Mouse (Mus musculus) kidney, postnatal 0 days (tissue): ENCODE data around the gene Mettl7a2. TPM values are rescaled to one million over a fixed set of nuclear protein-coding genes. Genes with fewer than 3 reads are reported as not detected.
"Not testable (repeated sequence)": the region's sequence is repeated elsewhere in the genome, so short reads cannot be mapped to it uniquely, and the experiment has no call there.

Experiments
- ATAC-seq: fragments of 200-750 bp; cut with Nextera tagmentation; replicated peaks from 2 replicates; pipeline ENCODE4 v1.8.0; 2017; ENCODE audit warnings: low read depth, moderate number of reproducible peaks, moderate TSS enrichment, moderate library complexity; ENCODE audit not compliant: low FRiP score
- DNase-seq: peaks from one replicate; pipeline ENCODE4 v3.0.0-alpha.2; 2016; ENCODE audit warnings: low spot score
- H3K27ac ChIP-seq: fragments of 300-500 bp; sonication (generic); 2 replicates; pipeline ENCODE4 v1.5.1; 2014; ENCODE audit warnings: mild to moderate bottlenecking
- H3K27me3 ChIP-seq: fragments of 300-500 bp; sonication (generic); 2 replicates; pipeline ENCODE4 v1.6.1; 2014; ENCODE audit warnings: low read length, mixed read lengths; ENCODE audit not compliant: insufficient read depth
- H3K36me3 ChIP-seq: fragments of 300-500 bp; sonication (generic); 2 replicates; pipeline ENCODE4 v1.6.1; 2014; ENCODE audit warnings: low read length, mixed read lengths; ENCODE audit not compliant: insufficient read depth
- H3K4me1 ChIP-seq: fragments of 300-500 bp; sonication (generic); replicated peaks from 2 replicates; pipeline ENCODE4 v1.6.1; 2014; ENCODE audit warnings: antibody characterized with exemption, low read length, mixed read lengths; ENCODE audit not compliant: insufficient read depth
- H3K4me2 ChIP-seq: fragments of 300-500 bp; sonication (generic); 2 replicates; pipeline ENCODE4 v1.6.1; 2014; ENCODE audit warnings: mild to moderate bottlenecking, low read length, moderate library complexity, mixed read lengths
- H3K4me3 ChIP-seq: fragments of 300-500 bp; sonication (generic); replicated peaks from 2 replicates; pipeline ENCODE4 v1.5.1; 2014; ENCODE audit warnings: low read depth, low read length
- H3K9ac ChIP-seq: fragments of 300-500 bp; sonication (generic); 2 replicates; pipeline ENCODE4 v1.6.1; 2014; ENCODE audit warnings: low read depth, low read length
- H3K9me3 ChIP-seq: fragments of 300-500 bp; sonication (generic); replicated peaks from 2 replicates; pipeline ENCODE4 v1.6.1; 2016; ENCODE audit warnings: low read length, inconsistent platforms, mixed read lengths
- CTCF ChIP-seq: IDR thresholded peaks from 2 replicates; pipeline ENCODE4 v1.5.1; 2016; ENCODE audit warnings: antibody characterized with exemption, low read depth, mild to moderate bottlenecking, moderate library complexity
- WGBS: fragments of 180-500 bp; shearing (Covaris S2); extraction: QIAGEN DNeasy Blood & Tissue Kit; methylation state at CpG from one replicate; pipeline ENCODE4 v1.1.7; 2014; 5-methylcytosine and 5-hydroxymethylcytosine counted together
- polyA plus RNA-seq: library from polyadenylated mRNA; unstranded; fragments of >200 nt; fragmentation: Nextera tagmentation; extraction: Ambion mirVana; gene quantifications from 2 replicates; pipeline ENCODE4 v1.2.1, GENCODE M21; 2015

Mettl7a2 gene
- polyA plus RNA-seq, 1 experiment from 2014 or later = 1.8 TPM

GRCm38 (mm10) chr15:100355876-100356275 is 2.9 kb downstream of the Mettl7a2 start:
- Histone ChIP-seq H3K4me3 (no peak overlapping the region), H3K4me2 (no peak overlapping the region), H3K9ac (no peak overlapping the region), H3K9me3 (no peaks in the 10 kb centered on the region), H3K27me3 (no peaks in the 10 kb centered on the region), H3K4me1 (no peaks in the 10 kb centered on the region), H3K36me3 (no peaks in the 10 kb centered on the region), H3K27ac (no peak overlapping the region)
- DNase-seq (no peak), ATAC-seq (no peak)
- 52% methylated on average over 5 of the region's 5 CpGs for WGBS
- no peak for TF ChIP-seq CTCF

- no peaks in the 10 kb centered on the region for H3K27me3 ChIP-seq
- H3K4me1 ChIP-seq = no peaks in the 10 kb centered on the region
- H3K36me3 ChIP-seq = no peaks in the 10 kb centered on the region
- no peak within 1 kb of the TSS for H3K27ac ChIP-seq
- H3K9me3 ChIP-seq = no peaks in the 10 kb centered on the region
- H3K4me2 ChIP-seq = no peak within 1 kb of the TSS
- TF ChIP-seq CTCF = no peak
- ATAC-seq (no peak), DNase-seq (no peak)
- no peak within 1 kb of the TSS for H3K4me3 ChIP-seq
- no peak within 1 kb of the TSS for H3K9ac ChIP-seq
- 62% methylated on average over 7 of the region's 7 CpGs for WGBS
Observed at GRCm38 (mm10) chr15:100364242-100364641, 11.2 kb downstream of the Mettl7a2 start, which contains the start of gene Higd1c. Gene Higd1c (plus strand): TSS chr15:100364542.

- 31% methylated on average over 9 of the region's 9 CpGs for WGBS
- H3K9me3 ChIP-seq, H3K4me2 ChIP-seq, DNase-seq, H3K9ac ChIP-seq, ATAC-seq, H3K4me3 ChIP-seq, H3K27ac ChIP-seq, H3K36me3 ChIP-seq, H3K4me1 ChIP-seq, H3K27me3 ChIP-seq: not testable (repeated sequence)
Observed at GRCm38 (mm10) chr15:100365967-100366366, 13.0 kb downstream of the Mettl7a2 start.

GRCm38 (mm10) chr15:100367119-100367518 is 14.1 kb downstream of the Mettl7a2 start:
- Histone ChIP-seq H3K36me3 (no peaks in the 10 kb centered on the region), H3K27me3 (no peaks in the 10 kb centered on the region), H3K9me3 (no peaks in the 10 kb centered on the region), H3K4me3 (no peak overlapping the region), H3K4me1 (no peaks in the 10 kb centered on the region), H3K27ac (no peak overlapping the region), H3K4me2 (no peak overlapping the region), H3K9ac (no peak overlapping the region)
- ATAC-seq (no peak), DNase-seq (no peak)
- WGBS = 52% methylated on average over 7 of the region's 7 CpGs
- TF ChIP-seq CTCF = no peak

- Histone ChIP-seq H3K9ac (no peak overlapping the region), H3K4me1 (no peaks in the 10 kb centered on the region), H3K4me3 (no peak overlapping the region), H3K27ac (no peak overlapping the region), H3K4me2 (no peak overlapping the region), H3K9me3 (no peaks in the 10 kb centered on the region), H3K36me3 (no peaks in the 10 kb centered on the region), H3K27me3 (no peaks in the 10 kb centered on the region)
- 29% methylated on average over 5 of the region's 5 CpGs for WGBS
- peak; percentile 78 for TF ChIP-seq CTCF
- no peak for ATAC-seq
- peak; percentile 76 for DNase-seq
Observed at GRCm38 (mm10) chr15:100375066-100375465, 22.1 kb downstream of the Mettl7a2 start.

- H3K4me1 ChIP-seq, ATAC-seq, H3K9ac ChIP-seq, H3K4me3 ChIP-seq, H3K27ac ChIP-seq, H3K4me2 ChIP-seq, H3K36me3 ChIP-seq, H3K9me3 ChIP-seq, H3K27me3 ChIP-seq, DNase-seq: not testable (repeated sequence)
- WGBS = 25% methylated on average over 3 of the region's 9 CpGs
- peak; percentile 33; the same call in 1 of the 2 replicates for TF ChIP-seq CTCF
Observed at GRCm38 (mm10) chr15:100377847-100378505, 25.0 kb downstream of the Mettl7a2 start.

- H3K27ac ChIP-seq = no peak overlapping the region
- DNase-seq = no peak
- 85% methylated on average over 8 of the region's 8 CpGs for WGBS
- H3K9me3 ChIP-seq = no peaks in the 10 kb centered on the region
- H3K4me2 ChIP-seq = no peak overlapping the region
- no peak overlapping the region for H3K4me3 ChIP-seq
- H3K4me1 ChIP-seq = no peaks in the 10 kb centered on the region
- no peak for ATAC-seq
- no peak for TF ChIP-seq CTCF
- H3K36me3 ChIP-seq = no peaks in the 10 kb centered on the region
- no peak overlapping the region for H3K9ac ChIP-seq
- H3K27me3 ChIP-seq = no peaks in the 10 kb centered on the region
Observed at GRCm38 (mm10) chr15:100379658-100380057, 26.7 kb downstream of the Mettl7a2 start.
